Mouse (Mus musculus) forebrain, embryonic 13.5 days (tissue): ENCODE results near the gene Rap2c. TPM values are rescaled to one million over a fixed set of nuclear protein-coding genes. Genes with fewer than 3 reads are reported as not detected.

Source experiments
- ATAC-seq: fragments of 200-750 bp; cut with Nextera tagmentation; 2 replicates; pipeline ENCODE4 v1.8.0; 2017
- H3K27ac ChIP-seq: fragments of 300-500 bp; sonication (generic); 2 replicates; pipeline ENCODE4 v1.5.1; 2015; ENCODE audit warnings: inconsistent platforms, mild to moderate bottlenecking, moderate library complexity
- H3K27me3 ChIP-seq: fragments of 300-500 bp; sonication (generic); 2 replicates; pipeline ENCODE4 v1.6.1; 2015; ENCODE audit warnings: mild to moderate bottlenecking, inconsistent platforms
- H3K36me3 ChIP-seq: fragments of 300-500 bp; sonication (generic); 2 replicates; pipeline ENCODE4 v1.6.1; 2015; ENCODE audit warnings: mild to moderate bottlenecking, inconsistent platforms; ENCODE audit not compliant: poor library complexity, severe bottlenecking
- H3K4me1 ChIP-seq: fragments of 300-500 bp; sonication (generic); 2 replicates; pipeline ENCODE4 v1.6.1; 2015; ENCODE audit warnings: inconsistent platforms
- H3K4me2 ChIP-seq: fragments of 300-500 bp; sonication (generic); 2 replicates; pipeline ENCODE4 v1.6.1; 2015; ENCODE audit warnings: inconsistent platforms, mild to moderate bottlenecking, moderate library complexity
- H3K4me3 ChIP-seq: fragments of 300-500 bp; sonication (generic); 2 replicates; pipeline ENCODE4 v1.5.1; 2015; ENCODE audit warnings: mild to moderate bottlenecking, inconsistent platforms
- H3K9ac ChIP-seq: fragments of 300-500 bp; sonication (generic); 2 replicates; pipeline ENCODE4 v1.6.1; 2015; ENCODE audit warnings: mild to moderate bottlenecking, inconsistent platforms
- H3K9me3 ChIP-seq: fragments of 300-500 bp; sonication (generic); replicated peaks from 2 replicates; pipeline ENCODE4 v1.6.1; 2016; ENCODE audit warnings: inconsistent platforms
- WGBS: fragments of 180-500 bp; shearing (Covaris S2); methylation state at CpG from one replicate; pipeline ENCODE4 v1.1.7; 2015; 5-methylcytosine and 5-hydroxymethylcytosine counted together
- polyA plus RNA-seq: library from polyadenylated mRNA; unstranded; fragments of >200 nt; fragmentation: Nextera tagmentation; extraction: Ambion mirVana; gene quantifications from 2 replicates; pipeline ENCODE4 v1.2.1, GENCODE M21; 2015

The Rap2c gene
- polyA plus RNA-seq, 1 experiment from 2014 or later, result 14.6 TPM

DNA sequence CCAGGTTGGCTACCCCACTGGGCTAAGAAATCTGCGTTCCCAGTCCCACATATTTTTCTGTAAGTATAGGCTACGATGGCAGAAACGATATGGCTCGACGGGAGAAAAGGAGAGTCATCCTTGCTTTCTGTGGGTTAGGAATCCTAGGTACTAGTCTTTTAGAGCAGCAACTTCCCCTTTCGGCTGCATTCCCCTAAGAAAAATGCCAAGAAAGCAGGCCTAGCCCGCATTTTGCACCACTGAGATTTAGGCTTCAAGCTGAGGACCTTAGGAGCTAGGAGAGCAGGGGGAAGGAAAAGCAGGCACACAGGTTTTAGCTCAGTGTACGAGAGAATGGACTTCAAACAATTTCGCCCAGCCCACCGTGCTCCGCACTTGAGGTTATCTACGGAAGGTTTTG is 892 bp downstream of the Rap2c start:
- Histone ChIP-seq H3K36me3 (peaks cover 12% of the 10 kb centered on the region; the same call in 1 of the 2 replicates), H3K4me2 (peak overlapping the region; percentile 62), H3K9me3 (no peaks in the 10 kb centered on the region), H3K27me3 (no peaks in the 10 kb centered on the region), H3K4me1 (peaks cover 4% of the 10 kb centered on the region; the same call in 1 of the 2 replicates), H3K27ac (no peak overlapping the region), H3K9ac (peak overlapping the region; percentile 58), H3K4me3 (peak overlapping the region; percentile 53)
- no peak for ATAC-seq
- WGBS, result 30% methylated on average over 12 of the region's 12 CpGs

DNA sequence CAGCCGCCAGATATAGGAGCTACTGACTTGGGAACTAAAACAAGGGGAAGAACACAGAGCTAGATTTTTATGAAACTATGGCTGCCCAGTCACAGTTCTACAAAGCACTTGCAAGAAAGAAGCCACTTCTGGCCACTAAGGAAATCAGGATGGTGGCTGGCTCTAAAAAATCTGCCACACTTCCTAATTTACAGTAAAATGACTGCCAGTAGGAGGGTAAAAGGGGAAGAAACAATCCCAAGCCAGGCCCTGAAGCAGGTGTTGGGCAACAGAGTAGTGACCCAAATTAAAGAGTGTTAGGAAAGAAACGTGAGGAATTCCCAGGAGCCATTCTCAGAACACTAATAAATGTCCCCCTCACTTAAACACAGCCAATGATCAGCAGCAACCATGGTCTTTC is 5.5 kb downstream of the Rap2c start:
- WGBS, result 68% methylated on average over 2 of the region's 2 CpGs

DNA sequence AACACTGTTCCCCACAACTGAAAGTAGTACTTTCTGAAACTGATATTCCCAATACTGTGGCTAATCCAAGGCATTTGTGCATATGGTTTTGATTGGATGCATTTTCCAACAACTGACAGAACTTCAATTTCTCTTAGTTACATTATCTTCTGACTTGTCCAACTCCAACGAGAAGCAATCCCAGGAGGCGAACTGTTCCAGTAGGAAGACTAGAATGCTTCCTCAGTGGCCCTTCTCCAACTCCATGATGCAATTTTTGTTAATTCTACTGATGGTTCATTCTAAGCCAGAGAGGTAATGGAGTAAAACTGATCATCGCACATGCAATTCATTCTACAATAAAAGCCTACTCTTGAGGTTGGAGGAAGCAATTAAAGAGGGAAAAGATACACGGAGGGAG is 7.5 kb downstream of the Rap2c start:
- WGBS, result 88% methylated on average over 4 of the region's 4 CpGs
- Histone ChIP-seq H3K27me3 (no peaks in the 10 kb centered on the region), H3K4me2 (no peak overlapping the region), H3K4me3 (no peak overlapping the region), H3K9me3 (no peaks in the 10 kb centered on the region), H3K4me1 (no peaks in the 10 kb centered on the region), H3K36me3 (peaks cover 16% of the 10 kb centered on the region), H3K27ac (no peak overlapping the region), H3K9ac (no peak overlapping the region)
- no peak for ATAC-seq

More for the DNA sequence above, 5.5 kb downstream of the Rap2c start:
- no peak for ATAC-seq
- Histone ChIP-seq H3K4me2 (no peak overlapping the region), H3K27ac (no peak overlapping the region), H3K9ac (no peak overlapping the region), H3K4me3 (no peak overlapping the region), H3K36me3 (peaks cover 16% of the 10 kb centered on the region), H3K27me3 (no peaks in the 10 kb centered on the region), H3K9me3 (no peaks in the 10 kb centered on the region), H3K4me1 (peaks cover 4% of the 10 kb centered on the region; the same call in 1 of the 2 replicates)

DNA sequence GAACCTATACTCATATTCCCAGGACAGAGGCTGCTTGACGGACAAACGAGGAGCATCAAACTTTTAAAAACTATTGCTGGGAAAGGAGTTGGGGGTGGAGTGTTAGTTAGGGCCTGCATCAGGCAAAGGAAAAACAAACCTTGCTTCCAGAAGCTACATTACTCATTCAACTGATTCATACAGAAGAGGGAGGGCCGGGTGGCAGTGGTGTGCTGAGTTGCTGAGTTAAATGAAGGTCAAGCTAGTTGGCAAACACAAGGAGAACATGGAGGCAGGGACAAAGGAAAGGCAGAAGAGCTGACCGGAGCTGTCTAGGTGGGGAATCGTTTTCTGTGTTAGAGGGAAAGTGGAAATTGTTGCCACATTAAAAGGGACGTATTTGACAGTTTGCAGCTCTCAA is 17.0 kb downstream of the Rap2c start:
- Histone ChIP-seq H3K4me3 (no peak overlapping the region), H3K27me3 (no peaks in the 10 kb centered on the region), H3K9me3 (no peaks in the 10 kb centered on the region), H3K36me3 (no peaks in the 10 kb centered on the region), H3K27ac (no peak overlapping the region), H3K4me2 (no peak overlapping the region), H3K4me1 (no peaks in the 10 kb centered on the region), H3K9ac (no peak overlapping the region)
- 81% methylated on average over 6 of the region's 6 CpGs for WGBS
- ATAC-seq, result no peak

DNA sequence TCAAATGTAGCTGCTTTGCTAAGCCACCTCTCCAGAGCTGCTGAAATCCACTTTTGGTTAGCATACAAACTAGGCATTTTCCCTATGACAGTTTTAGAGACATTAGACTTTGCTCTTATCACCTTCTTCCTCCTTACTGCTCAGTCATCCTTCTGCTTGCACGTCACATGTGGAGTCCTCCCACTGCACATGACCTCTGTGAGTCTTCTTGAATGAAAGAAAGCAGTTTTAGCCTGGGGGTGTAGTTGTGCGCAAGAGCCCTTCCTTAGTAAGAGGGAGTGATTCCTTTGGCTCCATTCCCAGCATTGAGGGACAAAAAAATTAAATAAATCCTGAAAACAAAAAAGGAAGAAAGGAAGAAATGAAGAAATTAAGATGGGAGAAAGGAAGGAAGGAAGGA is 22.5 kb downstream of the Rap2c start:
- Histone ChIP-seq H3K9me3 (no peaks in the 10 kb centered on the region), H3K9ac (no peak overlapping the region), H3K4me2 (no peak overlapping the region), H3K4me3 (no peak overlapping the region), H3K27ac (no peak overlapping the region), H3K4me1 (no peaks in the 10 kb centered on the region), H3K27me3 (no peaks in the 10 kb centered on the region), H3K36me3 (no peaks in the 10 kb centered on the region)
- 80% methylated on average over 2 of the region's 2 CpGs for WGBS
- ATAC-seq, result no peak

DNA sequence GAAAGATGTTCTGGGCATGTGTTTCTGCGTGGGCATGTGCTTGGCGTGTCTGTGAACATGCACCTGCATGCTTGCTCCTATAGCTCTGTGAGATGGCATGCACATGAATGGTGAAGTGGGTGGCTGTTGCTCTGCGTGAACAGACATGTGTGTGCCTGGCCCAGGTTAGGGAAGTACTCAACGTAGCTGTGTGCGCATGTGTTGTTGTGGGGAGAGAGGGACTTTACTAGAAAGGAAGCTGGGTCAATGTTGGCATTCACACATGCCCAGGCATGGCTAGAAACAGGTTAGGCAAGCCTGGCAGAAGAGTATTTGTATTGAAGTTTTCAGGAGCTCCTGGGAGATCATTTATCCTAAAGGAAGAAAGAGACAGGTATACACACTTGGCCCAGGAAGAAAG is 26.5 kb downstream of the Rap2c start:
- Histone ChIP-seq H3K9ac (no peak overlapping the region), H3K9me3 (no peaks in the 10 kb centered on the region), H3K4me2 (no peak overlapping the region), H3K4me3 (no peak overlapping the region), H3K27ac (no peak overlapping the region), H3K36me3 (no peaks in the 10 kb centered on the region), H3K27me3 (no peaks in the 10 kb centered on the region), H3K4me1 (no peaks in the 10 kb centered on the region)
- ATAC-seq, result no peak
- WGBS, result 95% methylated on average over 5 of the region's 5 CpGs

DNA sequence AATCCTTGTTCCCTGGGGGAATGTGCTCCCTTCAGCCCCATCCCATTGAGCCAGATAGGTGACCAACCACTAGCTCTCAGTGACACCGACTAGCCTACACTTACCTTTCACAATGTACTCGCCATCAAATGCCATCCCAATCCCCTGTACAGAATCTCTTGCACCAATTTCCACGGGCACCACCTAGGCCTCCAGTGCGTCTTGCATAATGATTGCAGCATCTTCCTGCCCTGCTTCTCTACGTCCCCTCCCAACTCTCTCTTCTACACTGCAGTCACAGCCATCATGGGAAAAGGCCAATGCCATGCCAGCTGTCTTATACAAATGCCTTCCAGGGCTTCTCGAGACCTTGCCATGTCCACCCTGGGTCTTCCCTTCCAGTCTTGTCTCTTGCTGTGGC is 27.9 kb downstream of the Rap2c start:
- H3K4me1 ChIP-seq, result no peaks in the 10 kb centered on the region
- no peaks in the 10 kb centered on the region for H3K9me3 ChIP-seq
- H3K9ac ChIP-seq, result no peak overlapping the region
- 92% methylated on average over 6 of the region's 6 CpGs for WGBS
- H3K4me2 ChIP-seq, result no peak overlapping the region
- H3K27ac ChIP-seq, result no peak overlapping the region
- ATAC-seq, result no peak
- no peaks in the 10 kb centered on the region for H3K27me3 ChIP-seq
- no peak overlapping the region for H3K4me3 ChIP-seq
- no peaks in the 10 kb centered on the region for H3K36me3 ChIP-seq

DNA sequence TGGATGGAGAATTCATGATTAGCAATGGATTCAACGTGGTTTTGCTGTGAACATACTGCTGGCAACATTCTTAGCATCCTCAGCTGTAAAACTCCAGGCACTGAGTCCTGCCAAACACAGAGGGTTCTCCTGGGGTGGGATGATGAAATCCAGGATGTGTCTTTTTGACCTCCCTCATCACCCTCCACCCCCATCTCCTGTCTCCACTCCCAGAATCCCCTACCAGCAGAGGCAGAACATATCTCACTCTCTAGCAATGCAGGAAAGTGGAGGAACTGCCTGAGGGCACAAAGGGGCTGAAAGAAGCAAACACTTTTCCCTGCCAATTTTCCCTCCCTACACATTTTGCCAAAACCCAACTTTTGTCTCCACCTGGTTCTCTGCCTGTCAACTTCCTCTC is 29.2 kb downstream of the Rap2c start:
- ATAC-seq, result no peak
- no peak overlapping the region for H3K9ac ChIP-seq
- H3K4me3 ChIP-seq, result no peak overlapping the region
- whole genome bisulfite sequencing, result 75% methylated on average over 1 of the region's 1 CpGs
- H3K27ac ChIP-seq, result no peak overlapping the region
- H3K36me3 ChIP-seq, result no peaks in the 10 kb centered on the region
- H3K9me3 ChIP-seq, result no peaks in the 10 kb centered on the region
- H3K4me1 ChIP-seq, result no peaks in the 10 kb centered on the region
- H3K4me2 ChIP-seq, result no peak overlapping the region
- no peaks in the 10 kb centered on the region for H3K27me3 ChIP-seq

DNA sequence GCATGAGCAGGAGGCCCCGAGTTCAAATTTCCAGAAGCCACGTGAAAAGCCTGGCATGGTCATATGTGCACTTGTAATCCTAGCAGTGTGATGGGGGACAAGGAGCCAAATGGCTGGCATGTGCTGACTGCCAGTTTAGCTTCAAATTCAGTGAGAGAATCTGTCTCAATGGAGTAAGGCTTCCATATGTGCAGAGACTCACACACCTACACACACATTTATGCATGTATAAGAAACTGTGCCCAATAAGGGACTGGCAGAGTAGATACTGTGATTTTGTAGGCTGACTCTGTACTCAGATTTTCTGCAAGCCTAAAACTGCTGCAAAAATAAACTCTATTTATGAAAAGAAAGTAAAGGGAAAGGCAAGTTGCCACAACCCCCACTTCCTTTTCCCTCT is 39.4 kb downstream of the Rap2c start:
- Histone ChIP-seq H3K27ac (no peak overlapping the region), H3K4me2 (no peak overlapping the region), H3K4me1 (no peaks in the 10 kb centered on the region), H3K9ac (no peak overlapping the region), H3K36me3 (no peaks in the 10 kb centered on the region), H3K4me3 (no peak overlapping the region), H3K27me3 (no peaks in the 10 kb centered on the region), H3K9me3 (no peaks in the 10 kb centered on the region)
- WGBS, result 68% methylated on average over 2 of the region's 2 CpGs
- ATAC-seq, result no peak

DNA sequence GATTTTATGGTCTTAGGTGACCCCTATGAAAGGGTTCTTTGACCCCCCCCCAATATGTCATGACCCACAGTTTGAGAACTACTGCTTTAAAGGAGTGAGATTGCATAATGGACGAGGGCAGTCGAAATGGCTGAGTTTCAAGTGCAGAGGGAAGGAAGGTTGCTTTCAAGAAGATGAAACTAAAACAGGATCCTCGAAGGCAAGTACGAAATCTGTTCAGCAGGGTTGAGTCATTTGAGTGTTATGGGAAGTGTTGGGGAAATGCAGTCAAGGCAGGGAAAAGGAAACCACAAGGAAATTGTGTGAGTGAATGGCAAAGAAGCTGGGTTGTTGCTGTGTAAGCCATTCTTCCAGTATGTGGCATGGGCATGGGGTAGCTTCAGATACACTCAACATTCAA is 45.7 kb downstream of the Rap2c start:
- Histone ChIP-seq H3K4me1 (no peaks in the 10 kb centered on the region), H3K9me3 (no peaks in the 10 kb centered on the region), H3K4me2 (no peak overlapping the region), H3K27me3 (no peaks in the 10 kb centered on the region), H3K36me3 (no peaks in the 10 kb centered on the region), H3K27ac (no peak overlapping the region), H3K4me3 (no peak overlapping the region), H3K9ac (no peak overlapping the region)
- 87% methylated on average over 4 of the region's 4 CpGs for WGBS
- ATAC-seq, result no peak

DNA sequence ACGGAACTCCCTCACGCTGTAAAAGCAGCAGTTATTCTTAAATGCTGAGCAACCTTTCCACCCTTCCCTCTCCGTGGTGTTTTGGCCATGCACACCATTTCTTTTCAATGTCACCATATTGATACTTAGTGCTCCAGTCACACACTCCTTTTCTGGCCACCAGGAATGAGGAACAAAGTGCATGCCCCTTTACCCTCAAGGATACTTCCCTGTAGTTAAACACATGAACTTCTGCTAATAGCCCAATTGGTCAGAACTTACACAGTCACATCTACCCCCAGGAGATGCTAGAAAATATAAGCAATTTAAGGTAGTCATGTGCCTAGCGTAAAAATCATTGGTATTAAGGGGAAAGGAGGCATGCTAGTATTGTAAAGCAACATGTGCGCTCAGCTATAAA is 47.9 kb downstream of the Rap2c start:
- Histone ChIP-seq H3K4me2 (no peak overlapping the region), H3K27me3 (no peaks in the 10 kb centered on the region), H3K9ac (no peak overlapping the region), H3K27ac (no peak overlapping the region), H3K36me3 (no peaks in the 10 kb centered on the region), H3K4me3 (no peak overlapping the region), H3K4me1 (no peaks in the 10 kb centered on the region), H3K9me3 (no peaks in the 10 kb centered on the region)
- no peak for ATAC-seq
- WGBS, result 87% methylated on average over 5 of the region's 5 CpGs

DNA sequence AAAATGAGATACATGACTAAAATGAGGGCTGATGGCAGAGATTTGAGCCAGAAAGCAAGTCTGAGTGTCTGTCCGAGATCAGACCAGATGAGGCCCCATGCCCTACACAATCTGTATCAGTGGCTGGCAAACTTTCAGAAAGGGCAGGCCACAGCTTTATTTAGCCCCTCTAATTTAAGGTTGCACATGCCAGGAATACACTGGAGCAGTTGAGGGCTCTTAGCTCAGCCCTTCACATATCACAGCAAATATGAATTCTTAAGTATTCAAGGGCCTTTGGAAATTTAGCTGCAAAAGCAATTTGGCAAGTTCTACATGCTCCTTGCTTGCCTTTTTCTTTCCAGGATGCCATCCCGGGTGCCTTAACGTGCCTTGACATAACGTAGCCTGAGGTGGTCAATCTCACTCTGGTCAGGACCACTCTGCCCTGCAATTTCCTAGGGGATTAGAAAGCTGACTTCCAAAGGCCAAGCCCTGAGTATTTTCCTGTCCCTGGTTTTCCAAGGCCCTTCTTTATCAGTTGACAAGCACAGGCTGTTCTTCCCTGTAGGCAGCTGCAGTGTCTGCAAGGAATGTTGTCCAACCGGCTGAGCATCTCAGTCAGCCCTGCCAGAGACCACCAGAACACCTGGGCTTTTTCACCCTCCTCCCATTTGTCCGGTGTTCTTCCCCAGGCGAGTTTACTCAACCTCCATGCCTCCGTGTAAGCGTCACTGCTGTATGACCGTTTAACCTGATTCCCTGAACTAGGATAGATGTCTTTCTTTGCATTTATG is 49.5 kb downstream of the Rap2c start:
- Histone ChIP-seq H3K9me3 (no peaks in the 10 kb centered on the region), H3K36me3 (no peaks in the 10 kb centered on the region), H3K9ac (no peak overlapping the region), H3K27ac (no peak overlapping the region), H3K4me3 (no peak overlapping the region), H3K4me2 (no peak overlapping the region), H3K4me1 (no peaks in the 10 kb centered on the region), H3K27me3 (no peaks in the 10 kb centered on the region)
- WGBS, result 79% methylated on average over 10 of the region's 10 CpGs
- ATAC-seq, result no peak

DNA sequence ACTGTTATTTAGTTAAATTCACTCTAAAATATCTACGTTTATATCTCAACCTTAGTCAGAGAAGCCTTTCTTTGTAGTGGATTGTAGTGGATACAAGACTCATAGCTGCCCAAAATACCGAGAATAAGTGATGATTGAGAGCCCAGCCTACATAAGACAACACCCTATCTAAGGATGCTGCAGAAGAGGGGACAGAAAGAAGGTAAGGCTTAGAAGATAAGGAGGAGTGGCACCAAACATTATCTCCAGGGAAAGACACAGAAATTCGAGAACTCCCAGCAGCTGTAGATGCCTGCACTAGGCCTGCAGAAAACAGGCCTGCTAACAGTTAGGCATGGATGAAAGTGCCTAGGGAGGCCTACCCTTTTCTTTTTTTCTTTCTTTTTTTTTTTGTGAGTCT is 52.7 kb downstream of the Rap2c start:
- Histone ChIP-seq H3K36me3 (no peaks in the 10 kb centered on the region), H3K4me1 (no peaks in the 10 kb centered on the region), H3K27ac (no peak overlapping the region), H3K4me3 (no peak overlapping the region), H3K9ac (no peak overlapping the region), H3K9me3 (no peaks in the 10 kb centered on the region), H3K27me3 (no peaks in the 10 kb centered on the region), H3K4me2 (no peak overlapping the region)
- WGBS, result 81% methylated on average over 3 of the region's 3 CpGs
- ATAC-seq, result no peak
